Mouse (Mus musculus) intestine, postnatal 0 days (tissue): Measurements from ENCODE around the gene Slc7a9. TPM values are rescaled to one million over a fixed set of nuclear protein-coding genes. Genes with fewer than 3 reads are reported as not detected.

Experiments used
- ATAC-seq: fragments of 200-750 bp; cut with Nextera tagmentation; 2 replicates; pipeline ENCODE4 v1.8.0; 2017; ENCODE audit warnings: mild to moderate bottlenecking, moderate TSS enrichment, moderate library complexity
- H3K27ac ChIP-seq: fragments of 300-500 bp; sonication (generic); 2 replicates; pipeline ENCODE4 v1.5.1; 2014; ENCODE audit warnings: mild to moderate bottlenecking, low read depth, low read length, moderate library complexity
- H3K27me3 ChIP-seq: fragments of 300-500 bp; sonication (generic); replicated peaks from 2 replicates; pipeline ENCODE4 v1.6.1; 2014; ENCODE audit warnings: low read length, mixed read lengths; ENCODE audit not compliant: control insufficient read depth, insufficient read depth
- H3K36me3 ChIP-seq: fragments of 300-500 bp; sonication (generic); 2 replicates; pipeline ENCODE4 v1.6.1; 2014; ENCODE audit warnings: mild to moderate bottlenecking, moderate library complexity; ENCODE audit not compliant: control insufficient read depth, insufficient read depth
- H3K4me1 ChIP-seq: fragments of 300-500 bp; sonication (generic); replicated peaks from 2 replicates; pipeline ENCODE4 v1.6.1; 2014; ENCODE audit warnings: antibody characterized with exemption, low read length, mixed read lengths; ENCODE audit not compliant: control insufficient read depth, insufficient read depth
- H3K4me2 ChIP-seq: fragments of 300-500 bp; sonication (generic); replicated peaks from 2 replicates; pipeline ENCODE4 v1.6.1; 2014; ENCODE audit warnings: low read depth, mild to moderate bottlenecking, moderate library complexity
- H3K4me3 ChIP-seq: fragments of 300-500 bp; sonication (generic); 2 replicates; pipeline ENCODE4 v1.5.1; 2014; ENCODE audit warnings: low read depth, low read length
- H3K9ac ChIP-seq: fragments of 300-500 bp; sonication (generic); 2 replicates; pipeline ENCODE4 v1.6.1; 2014; ENCODE audit warnings: mild to moderate bottlenecking, low read depth, low read length
- H3K9me3 ChIP-seq: fragments of 300-500 bp; sonication (generic); 2 replicates; pipeline ENCODE4 v1.6.1; 2016; ENCODE audit warnings: mixed run types; ENCODE audit not compliant: control insufficient read depth
- CTCF ChIP-seq: sonication (generic); IDR thresholded peaks from 2 replicates; pipeline ENCODE4 v1.5.1; 2016; ENCODE audit warnings: low read depth, mild to moderate bottlenecking, control low read depth, antibody characterized with exemption, moderate library complexity
- WGBS: fragments of 180-500 bp; shearing (Covaris S2); extraction: QIAGEN DNeasy Blood & Tissue Kit; methylation state at CpG from one replicate; pipeline ENCODE4 v1.1.7; 2014; 5-methylcytosine and 5-hydroxymethylcytosine counted together
- polyA plus RNA-seq: library from polyadenylated mRNA; unstranded; fragments of >200 nt; fragmentation: Nextera tagmentation; extraction: Ambion mirVana; gene quantifications from 2 replicates; pipeline ENCODE4 v1.2.1, GENCODE M21; 2015

The Slc7a9 gene
- polyA plus RNA-seq, 1 experiment from 2014 or later = 225 TPM

DNA sequence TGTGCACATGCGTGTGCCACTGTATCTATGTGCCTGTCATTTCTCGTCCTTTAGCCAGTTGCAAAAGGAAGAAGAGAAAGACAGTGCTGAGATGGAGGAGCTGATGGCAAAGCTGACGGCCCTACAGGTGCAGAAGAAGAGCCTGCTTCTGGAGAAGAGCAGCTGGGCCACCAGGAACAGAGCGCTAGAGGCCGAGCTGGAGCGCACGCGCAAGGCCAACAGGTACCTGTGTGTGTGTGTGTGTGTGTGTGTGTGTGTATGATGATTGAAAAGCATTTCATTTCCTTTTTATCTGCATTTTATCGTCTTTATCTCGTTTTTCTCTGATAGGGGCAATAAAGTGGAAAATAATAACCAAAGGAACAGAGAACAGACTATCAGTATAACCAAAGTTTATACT is 20.4 kb upstream of the Slc7a9 start:
- no peaks in the 10 kb centered on the region for H3K4me1 ChIP-seq
- no peaks in the 10 kb centered on the region for H3K27me3 ChIP-seq
- H3K27ac ChIP-seq = no peak overlapping the region
- H3K9me3 ChIP-seq = no peaks in the 10 kb centered on the region
- WGBS = 57% methylated on average over 10 of the region's 10 CpGs
- ATAC-seq = no peak
- H3K36me3 ChIP-seq = peaks cover 54% of the 10 kb centered on the region
- no peak overlapping the region for H3K4me2 ChIP-seq
- no peak for TF ChIP-seq CTCF
- no peak overlapping the region for H3K9ac ChIP-seq
- H3K4me3 ChIP-seq = no peak overlapping the region

- no peak overlapping the region for H3K4me3 ChIP-seq
- TF ChIP-seq CTCF = no peak
- peaks cover 65% of the 10 kb centered on the region for H3K36me3 ChIP-seq
- no peak overlapping the region for H3K4me2 ChIP-seq
- H3K27me3 ChIP-seq = no peaks in the 10 kb centered on the region
- 88% methylated on average over 9 of the region's 9 CpGs for WGBS
- no peak overlapping the region for H3K9ac ChIP-seq
- ATAC-seq = no peak
- no peaks in the 10 kb centered on the region for H3K4me1 ChIP-seq
- no peaks in the 10 kb centered on the region for H3K9me3 ChIP-seq
- no peak overlapping the region for H3K27ac ChIP-seq
These were observed 13.3 kb upstream of the Slc7a9 start for GRCm38 (mm10) chr7:35435266-35435665.

DNA sequence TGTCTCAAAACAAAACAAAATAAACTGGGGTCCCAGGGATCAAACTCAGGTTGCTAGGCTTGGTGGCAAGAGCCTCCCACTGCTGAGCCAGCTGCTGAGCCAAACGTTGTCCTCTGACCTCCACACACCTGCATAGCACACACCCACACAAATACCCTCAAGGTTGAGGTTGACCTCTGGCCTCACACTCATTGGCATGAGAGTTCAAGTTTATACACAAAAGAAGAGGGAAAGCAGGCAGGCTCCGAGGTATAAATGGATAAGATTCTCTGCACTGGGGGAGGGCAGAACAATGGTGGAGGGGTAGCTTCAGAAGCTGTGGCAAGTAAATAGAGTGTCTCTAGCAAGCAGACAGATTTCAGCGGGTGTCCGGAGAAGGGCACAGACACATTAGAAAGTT is 1.1 kb upstream of the Slc7a9 start:
- no peaks in the 10 kb centered on the region for H3K27me3 ChIP-seq
- no peak for TF ChIP-seq CTCF
- H3K4me3 ChIP-seq = no peak overlapping the region
- H3K9me3 ChIP-seq = no peaks in the 10 kb centered on the region
- WGBS = 28% methylated on average over 4 of the region's 4 CpGs
- no peak overlapping the region for H3K4me2 ChIP-seq
- H3K4me1 ChIP-seq = 0 out of 2 replicates have a peak, but pooled peaks cover 2% of the 10 kb centered on the region
- H3K9ac ChIP-seq = no peak overlapping the region
- no peaks in the 10 kb centered on the region for H3K36me3 ChIP-seq
- H3K27ac ChIP-seq = peak overlapping the region; percentile 70
- no peak for ATAC-seq

GRCm38 (mm10) chr7:35448867-35449266 is 271 bp downstream of the Slc7a9 start:
- Histone ChIP-seq H3K9ac (no peak overlapping the region), H3K4me3 (peak overlapping the region; percentile 35), H3K4me1 (0 out of 2 replicates have a peak, but pooled peaks cover 2% of the 10 kb centered on the region), H3K36me3 (peaks cover 5% of the 10 kb centered on the region; the same call in 1 of the 2 replicates), H3K27me3 (no peaks in the 10 kb centered on the region), H3K9me3 (no peaks in the 10 kb centered on the region), H3K4me2 (peak overlapping the region; percentile 59), H3K27ac (peak overlapping the region; percentile 70; the same call in 1 of the 2 replicates)
- no peak for TF ChIP-seq CTCF
- peak; percentile 79 for ATAC-seq
- WGBS = 30% methylated on average over 7 of the region's 7 CpGs

DNA sequence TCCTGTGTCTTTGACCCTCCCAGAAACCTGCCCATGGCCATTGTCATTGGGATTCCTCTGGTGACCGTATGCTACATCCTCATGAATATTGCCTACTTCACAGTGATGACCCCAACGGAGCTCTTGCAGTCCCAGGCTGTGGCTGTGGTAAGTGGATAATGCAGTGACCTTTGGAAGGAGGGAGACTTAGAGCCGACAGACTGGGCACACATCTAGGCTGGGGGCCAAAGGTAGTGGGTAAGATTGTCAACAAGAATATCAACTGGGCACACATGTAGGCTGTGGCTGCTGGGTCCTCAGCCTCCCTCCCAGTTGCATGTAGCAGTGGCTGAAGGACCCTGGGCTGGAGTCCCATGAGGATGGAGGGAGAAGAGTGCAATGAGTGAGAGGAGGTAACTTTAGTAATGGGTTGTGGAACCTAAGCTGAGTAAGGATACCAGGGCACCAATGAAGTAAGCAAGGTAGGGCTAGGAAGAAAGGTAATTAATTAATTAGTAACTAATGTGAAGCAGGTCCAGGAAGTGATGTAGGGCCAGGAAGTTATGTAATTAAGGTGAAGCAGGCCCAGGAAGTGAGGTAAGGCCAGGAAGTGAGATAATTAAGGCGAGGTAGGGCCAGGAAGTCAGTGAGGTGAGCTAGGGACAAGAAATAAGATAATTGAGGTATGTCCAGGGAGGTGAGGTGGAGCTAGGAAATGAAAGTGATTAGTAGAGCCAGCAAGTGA is 7.7 kb downstream of the Slc7a9 start:
- no peaks in the 10 kb centered on the region for H3K9me3 ChIP-seq
- H3K4me3 ChIP-seq = no peak overlapping the region
- H3K4me1 ChIP-seq = no peaks in the 10 kb centered on the region; the same call in 1 of the 2 replicates
- no peak for TF ChIP-seq CTCF
- H3K4me2 ChIP-seq = no peak overlapping the region
- no peaks in the 10 kb centered on the region for H3K27me3 ChIP-seq
- H3K27ac ChIP-seq = peak overlapping the region; percentile 54; the same call in 1 of the 2 replicates
- WGBS = 63% methylated on average over 4 of the region's 4 CpGs
- peaks cover 29% of the 10 kb centered on the region; the same call in 1 of the 2 replicates for H3K36me3 ChIP-seq
- ATAC-seq = peak; percentile 70
- 0 out of 2 replicates have a peak overlapping the region, but pooled peaks have one; percentile 7 for H3K9ac ChIP-seq

GRCm38 (mm10) chr7:35460971-35461370 is 12.4 kb downstream of the Slc7a9 start:
- Histone ChIP-seq H3K4me3 (no peak overlapping the region), H3K27me3 (no peaks in the 10 kb centered on the region), H3K4me1 (no peaks in the 10 kb centered on the region; the same call in 1 of the 2 replicates), H3K9ac (no peak overlapping the region), H3K4me2 (no peak overlapping the region), H3K36me3 (peaks cover 36% of the 10 kb centered on the region), H3K27ac (peak overlapping the region; percentile 15), H3K9me3 (no peaks in the 10 kb centered on the region)
- 61% methylated on average over 4 of the region's 4 CpGs for WGBS
- peak; percentile 69 for ATAC-seq
- TF ChIP-seq CTCF = no peak
